Mouse (Mus musculus): ENCODE data around the gene Micu1.
"Not testable (repeated sequence)": the region's sequence is repeated elsewhere in the genome, so short reads cannot be mapped to it uniquely, and the experiment has no call there.

Micu1 gene

GRCm38 (mm10) chr10:59702207-59703032 lies at the start of gene Micu1:
TSS of gene Micu1 (plus strand) at chr10:59702477.
- DNase-seq, result peak; percentile 95

GRCm38 (mm10) chr10:59656799-59657198 lies 45.5 kb upstream of the Micu1 start:
- DNase-seq, result no peak

GRCm38 (mm10) chr10:59664765-59665164 lies 37.5 kb upstream of the Micu1 start:
- no peak for DNase-seq

- DNase-seq, result peak; percentile 15
Observed at GRCm38 (mm10) chr10:59665503-59666291, 36.6 kb upstream of the Micu1 start.

- peak; percentile 83 for DNase-seq
Observed at GRCm38 (mm10) chr10:59667377-59667776, 34.9 kb upstream of the Micu1 start.

- no peak for DNase-seq
Observed at GRCm38 (mm10) chr10:59668491-59668890, 33.8 kb upstream of the Micu1 start.

- DNase-seq, result peak; percentile 34
Observed at GRCm38 (mm10) chr10:59677836-59678235, 24.4 kb upstream of the Micu1 start.

GRCm38 (mm10) chr10:59679189-59679588 lies 23.1 kb upstream of the Micu1 start:
- no peak for DNase-seq

- DNase-seq, result not testable (repeated sequence)
Observed at GRCm38 (mm10) chr10:59685586-59685985, 16.7 kb upstream of the Micu1 start.

- DNase-seq, result no peak
Observed at GRCm38 (mm10) chr10:59687126-59687525, 15.2 kb upstream of the Micu1 start.

GRCm38 (mm10) chr10:59689836-59690235 lies 12.4 kb upstream of the Micu1 start:
- no peak for DNase-seq

GRCm38 (mm10) chr10:59692441-59692840 lies 9.8 kb upstream of the Micu1 start:
- DNase-seq, result no peak

GRCm38 (mm10) chr10:59694104-59694503 lies 8.2 kb upstream of the Micu1 start:
- no peak for DNase-seq

GRCm38 (mm10) chr10:59699516-59699915 lies 2.8 kb upstream of the Micu1 start:
- no peak for DNase-seq

- no peak for DNase-seq
Observed at GRCm38 (mm10) chr10:59701805-59702204, 472 bp upstream of the Micu1 start.

- DNase-seq, result no peak
Observed at GRCm38 (mm10) chr10:59703060-59703760, 933 bp downstream of the Micu1 start.

- no peak for DNase-seq
Observed at GRCm38 (mm10) chr10:59706991-59707546, 4.8 kb downstream of the Micu1 start.

GRCm38 (mm10) chr10:59707595-59707994 lies 5.3 kb downstream of the Micu1 start:
- DNase-seq, result no peak

GRCm38 (mm10) chr10:59709281-59709680 lies 7.0 kb downstream of the Micu1 start:
- DNase-seq, result no peak

- DNase-seq, result no peak
Observed at GRCm38 (mm10) chr10:59710246-59710645, 8.0 kb downstream of the Micu1 start.

GRCm38 (mm10) chr10:59712062-59712461 lies 9.8 kb downstream of the Micu1 start:
- peak; percentile 63 for DNase-seq

- DNase-seq, result no peak
Observed at GRCm38 (mm10) chr10:59720017-59720416, 17.7 kb downstream of the Micu1 start.

- DNase-seq, result no peak
Observed at GRCm38 (mm10) chr10:59721555-59721954, 19.3 kb downstream of the Micu1 start.

Measured in cerebellum, adult 9-10 months (tissue).